Mouse (Mus musculus): ENCODE results near the gene Ampd1. TPM values are rescaled to one million over a fixed set of nuclear protein-coding genes. Genes with fewer than 3 reads are reported as not detected.

Ampd1 gene
- total and polyA plus RNA-seq, 3 experiments: 0.08 to 0.18 TPM; not detected in 1

- peak within 1 kb of the TSS; percentile 73 to 98 for H3K4me3 ChIP-seq (ENCODE audit: control insufficient read depth in 1 of 2, insufficient read depth in 1 of 2, low read depth in 2 of 2, low read length in 2 of 2)
- H3K36me3 ChIP-seq (ENCODE audit: control insufficient read depth in 1 of 2, insufficient read depth in 2 of 2, low read length in 2 of 2): peaks cover 11 to 35% of the 10 kb centered on the region in 2 experiments
- peaks cover 3 to 4% of the 10 kb centered on the region in 2 experiments; a peak in 2 of 4 replicates for H3K4me1 ChIP-seq (ENCODE audit: control insufficient read depth in 1 of 2, insufficient read depth in 2 of 2, low read length in 2 of 2)
- H3K79me2 ChIP-seq (ENCODE audit: control insufficient read depth, insufficient read depth, low read length, poor library complexity): peaks cover 12% of the 10 kb centered on the region
- no peaks in the 10 kb centered on the region for H3K27me3 ChIP-seq (ENCODE audit: control insufficient read depth in 1 of 2, insufficient read depth in 2 of 2, low read length in 2 of 2)
- H3K9ac ChIP-seq (ENCODE audit: control insufficient read depth, low read depth, low read length, poor library complexity, severe bottlenecking): peak within 1 kb of the TSS; percentile 98
- H3K27ac ChIP-seq (ENCODE audit: control insufficient read depth, low read depth, low read length): peak within 1 kb of the TSS; percentile 95
- peak; percentile 95 for DNase-seq (ENCODE audit: low read depth, low spot score)
- H3K9me3 ChIP-seq (replicated peaks; ENCODE audit: insufficient read depth, low read length): no peaks in the 10 kb centered on the region
- TF ChIP-seq TCF12 (IDR thresholded peaks at IDR 0.05; ENCODE audit: low read depth, low read length) (peak; percentile 47), MXI1 (IDR thresholded peaks at IDR 0.05; ENCODE audit: low read depth, low read length) (peak; percentile 99), ZMIZ1 (IDR thresholded peaks at IDR 0.05; ENCODE audit: low read depth, low read length) (peak; percentile 85; the same call in 1 of the 2 replicates), GATA1 (IDR thresholded peaks at IDR 0.05; ENCODE audit: low read depth, low read length) (no peak), MYC (IDR thresholded peaks at IDR 0.05; ENCODE audit: low read depth, low read length) (peak; percentile 79), CHD1 (IDR thresholded peaks at IDR 0.05; ENCODE audit: low read depth, low read length) (no peak), EP300 (IDR thresholded peaks at IDR 0.05; ENCODE audit: low read depth in 1 of 2, low read length in 2 of 2) (peak in 1 of 2 experiments; percentile 41; a peak in 2 of 4 replicates), MAFK (IDR thresholded peaks at IDR 0.05; ENCODE audit: borderline replicate concordance, low read depth, low read length) (no peak), GABPA (IDR thresholded peaks at IDR 0.05; ENCODE audit: low read depth, low read length) (no peak), RCOR1 (IDR thresholded peaks at IDR 0.05; ENCODE audit: low read depth, low read length) (no peak), BHLHE40 (IDR thresholded peaks at IDR 0.05; ENCODE audit: borderline replicate concordance, low read depth, low read length) (0 out of 2 replicates have a peak, but pooled peaks have one; percentile 14), CTCF (IDR thresholded peaks at IDR 0.05 in 2 of 3, conservative IDR thresholded peaks at IDR 0.05 in 1 of 3; ENCODE audit: control insufficient read depth in 1 of 3, insufficient read depth in 1 of 3, low read depth in 2 of 3, low read length in 3 of 3, poor library complexity in 1 of 3, severe bottlenecking in 1 of 3) (no peak), MAX (IDR thresholded peaks at IDR 0.05; ENCODE audit: low read length) (peak; percentile 92), ELF1 (IDR thresholded peaks at IDR 0.05; ENCODE audit: low read depth, low read length) (peak; percentile 90), ETS1 (IDR thresholded peaks at IDR 0.05; ENCODE audit: low read depth, low read length) (peak; percentile 42; the same call in 1 of the 2 replicates), POLR2A (IDR thresholded peaks at IDR 0.05; ENCODE audit: control insufficient read depth in 1 of 2, insufficient read depth in 1 of 2, low read depth in 1 of 2, low read length in 2 of 2, poor library complexity in 1 of 2) (peak; percentile 67 to 80; a peak in 3 of 4 replicates), POLR2AphosphoS5 (IDR thresholded peaks at IDR 0.05; ENCODE audit: borderline replicate concordance, low read depth, low read length) (no peak), TBP (IDR thresholded peaks at IDR 0.05; ENCODE audit: low read depth, low read length) (0 out of 2 replicates have a peak, but pooled peaks have one; percentile 29), MYB (IDR thresholded peaks at IDR 0.05; ENCODE audit: low read depth, low read length) (no peak; the same call in 1 of the 2 replicates), ZC3H11A (IDR thresholded peaks at IDR 0.05; ENCODE audit: low read depth, low read length) (no peak), TAL1 (IDR thresholded peaks at IDR 0.05; ENCODE audit: low read length) (no peak), ZKSCAN1 (IDR thresholded peaks at IDR 0.05; ENCODE audit: low read depth, low read length) (no peak), UBTF (IDR thresholded peaks at IDR 0.05; ENCODE audit: borderline replicate concordance, insufficient read depth, low read depth, low read length) (no peak), KAT2A (conservative IDR thresholded peaks at IDR 0.05; ENCODE audit: low read depth, low read length) (no peak; the same call in 1 of the 2 replicates), SMC3 (IDR thresholded peaks at IDR 0.05; ENCODE audit: low read depth, low read length) (no peak), NRF1 (IDR thresholded peaks at IDR 0.05; ENCODE audit: insufficient read depth, low read depth, low read length, poor library complexity, severe bottlenecking) (no peak), HCFC1 (IDR thresholded peaks at IDR 0.05; ENCODE audit: low read depth, low read length) (peak; percentile 90), USF2 (IDR thresholded peaks at IDR 0.05; ENCODE audit: borderline replicate concordance in 1 of 2, insufficient read depth in 1 of 2, low read depth in 1 of 2, low read length in 2 of 2) (0 out of 4 replicates have a peak, but pooled peaks of 1 of the 2 experiments have one; percentile 39), MEF2A (IDR thresholded peaks at IDR 0.05; ENCODE audit: extremely low read depth, insufficient replicate concordance, low read depth, low read length, poor library complexity, severe bottlenecking) (no peak), MAZ (IDR thresholded peaks at IDR 0.05; ENCODE audit: low read depth, low read length) (peak; percentile 99), E2F4 (IDR thresholded peaks at IDR 0.05; ENCODE audit: borderline replicate concordance, low read depth, low read length) (no peak), NELFE (IDR thresholded peaks at IDR 0.05; ENCODE audit: low read depth, low read length) (peak; percentile 62; the same call in 1 of the 2 replicates), SIN3A (IDR thresholded peaks at IDR 0.05; ENCODE audit: low read length) (peak; percentile 98)
Measured at GRCm38 (mm10) chr3:103058207-103059157, 15.3 kb upstream of the Ampd1 start, which contains the start of gene Nras. TSS of gene Nras (plus strand) at chr3:103058285.
